Mouse (Mus musculus): ENCODE measurements around the gene Dlx3. TPM values are rescaled to one million over a fixed set of nuclear protein-coding genes. Genes with fewer than 3 reads are reported as not detected.

The Dlx3 gene
- polyA plus RNA-seq, 1 experiment: not detected

GRCm38 (mm10) chr11:95084175-95084574, 35.7 kb upstream of the Dlx3 start:
- Histone ChIP-seq H3K27ac (replicated peaks; ENCODE audit: low read depth, low read length) (no peak overlapping the region), H3K4me1 (ENCODE audit: control insufficient read depth, insufficient read depth, insufficient read length, low read length) (peaks cover 20% of the 10 kb centered on the region), H3K4me3 (ENCODE audit: insufficient read depth, low read depth, low read length) (no peak overlapping the region)

GRCm38 (mm10) chr11:95084811-95085382, 35.0 kb upstream of the Dlx3 start:
- Histone ChIP-seq H3K4me1 (ENCODE audit: control insufficient read depth, insufficient read depth, insufficient read length, low read length) (peaks cover 17% of the 10 kb centered on the region), H3K4me3 (ENCODE audit: insufficient read depth, low read depth, low read length) (no peak overlapping the region), H3K27ac (replicated peaks; ENCODE audit: low read depth, low read length) (no peak overlapping the region)

- Histone ChIP-seq H3K4me1 (ENCODE audit: control insufficient read depth, insufficient read depth, insufficient read length, low read length) (peaks cover 17% of the 10 kb centered on the region), H3K4me3 (ENCODE audit: insufficient read depth, low read depth, low read length) (no peak overlapping the region), H3K27ac (replicated peaks; ENCODE audit: low read depth, low read length) (no peak overlapping the region; the same call in 1 of the 2 replicates)
These were observed 34.2 kb upstream of the Dlx3 start for GRCm38 (mm10) chr11:95085710-95086109.

- H3K4me3 ChIP-seq (ENCODE audit: insufficient read depth, low read depth, low read length): no peak overlapping the region
- peaks cover 17% of the 10 kb centered on the region for H3K4me1 ChIP-seq (ENCODE audit: control insufficient read depth, insufficient read depth, insufficient read length, low read length)
- no peak overlapping the region for H3K27ac ChIP-seq (replicated peaks; ENCODE audit: low read depth, low read length)
These were observed 33.7 kb upstream of the Dlx3 start for GRCm38 (mm10) chr11:95086229-95086628.

GRCm38 (mm10) chr11:95087301-95088228, 32.4 kb upstream of the Dlx3 start:
- peaks cover 17% of the 10 kb centered on the region for H3K4me1 ChIP-seq (ENCODE audit: control insufficient read depth, insufficient read depth, insufficient read length, low read length)
- peak overlapping the region; percentile 79 for H3K27ac ChIP-seq (replicated peaks; ENCODE audit: low read depth, low read length)
- H3K4me3 ChIP-seq (ENCODE audit: insufficient read depth, low read depth, low read length): no peak overlapping the region

- Histone ChIP-seq H3K27ac (replicated peaks; ENCODE audit: low read depth, low read length) (peak overlapping the region; percentile 79), H3K4me3 (ENCODE audit: insufficient read depth, low read depth, low read length) (no peak overlapping the region), H3K4me1 (ENCODE audit: control insufficient read depth, insufficient read depth, insufficient read length, low read length) (peaks cover 17% of the 10 kb centered on the region)
These were observed 31.6 kb upstream of the Dlx3 start for GRCm38 (mm10) chr11:95088286-95088685.

- peak overlapping the region; percentile 79 for H3K27ac ChIP-seq (replicated peaks; ENCODE audit: low read depth, low read length)
- H3K4me1 ChIP-seq (ENCODE audit: control insufficient read depth, insufficient read depth, insufficient read length, low read length): peaks cover 17% of the 10 kb centered on the region
- no peak overlapping the region for H3K4me3 ChIP-seq (ENCODE audit: insufficient read depth, low read depth, low read length)
These were observed 30.8 kb upstream of the Dlx3 start for GRCm38 (mm10) chr11:95088857-95089779.

GRCm38 (mm10) chr11:95093077-95093476, 26.8 kb upstream of the Dlx3 start:
- H3K4me3 ChIP-seq (ENCODE audit: insufficient read depth, low read depth, low read length): no peak overlapping the region
- no peak overlapping the region for H3K27ac ChIP-seq (replicated peaks; ENCODE audit: low read depth, low read length)
- H3K4me1 ChIP-seq (ENCODE audit: control insufficient read depth, insufficient read depth, insufficient read length, low read length): peaks cover 7% of the 10 kb centered on the region; the same call in 1 of the 2 replicates

GRCm38 (mm10) chr11:95095596-95095995, 24.3 kb upstream of the Dlx3 start:
- no peak overlapping the region for H3K27ac ChIP-seq (replicated peaks; ENCODE audit: low read depth, low read length)
- H3K4me3 ChIP-seq (ENCODE audit: insufficient read depth, low read depth, low read length): no peak overlapping the region
- no peaks in the 10 kb centered on the region for H3K4me1 ChIP-seq (ENCODE audit: control insufficient read depth, insufficient read depth, insufficient read length, low read length)

GRCm38 (mm10) chr11:95096608-95097373, 23.1 kb upstream of the Dlx3 start:
- H3K27ac ChIP-seq (replicated peaks; ENCODE audit: low read depth, low read length): no peak overlapping the region
- H3K4me1 ChIP-seq (ENCODE audit: control insufficient read depth, insufficient read depth, insufficient read length, low read length): no peaks in the 10 kb centered on the region
- no peak overlapping the region for H3K4me3 ChIP-seq (ENCODE audit: insufficient read depth, low read depth, low read length)

- Histone ChIP-seq H3K4me3 (ENCODE audit: insufficient read depth, low read depth, low read length) (no peak overlapping the region), H3K4me1 (ENCODE audit: control insufficient read depth, insufficient read depth, insufficient read length, low read length) (0 out of 2 replicates have a peak, but pooled peaks cover 3% of the 10 kb centered on the region), H3K27ac (replicated peaks; ENCODE audit: low read depth, low read length) (no peak overlapping the region)
These were observed 22.0 kb upstream of the Dlx3 start for GRCm38 (mm10) chr11:95097889-95098288.

- H3K4me3 ChIP-seq (ENCODE audit: insufficient read depth, low read depth, low read length): no peak overlapping the region
- 0 out of 2 replicates have a peak, but pooled peaks cover 3% of the 10 kb centered on the region for H3K4me1 ChIP-seq (ENCODE audit: control insufficient read depth, insufficient read depth, insufficient read length, low read length)
- H3K27ac ChIP-seq (replicated peaks; ENCODE audit: low read depth, low read length): no peak overlapping the region
These were observed 21.4 kb upstream of the Dlx3 start for GRCm38 (mm10) chr11:95098346-95099095.

GRCm38 (mm10) chr11:95100393-95100792, 19.5 kb upstream of the Dlx3 start:
- Histone ChIP-seq H3K4me1 (ENCODE audit: control insufficient read depth, insufficient read depth, insufficient read length, low read length) (peaks cover 7% of the 10 kb centered on the region), H3K27ac (replicated peaks; ENCODE audit: low read depth, low read length) (no peak overlapping the region), H3K4me3 (ENCODE audit: insufficient read depth, low read depth, low read length) (no peak overlapping the region)

All from brown adipose tissue, adult 24 weeks (tissue).